Mouse (Mus musculus): ENCODE data around the gene Acaca.
A peak's percentile ranks its signal among the peaks of the same experiment; 100 is the strongest.

Gene Acaca

GRCm38 (mm10) chr11:84128943-84129798 lies at the start of gene Acaca, which contains the start of gene Tada2a:
Gene Acaca (plus strand): TSS chr11:84129672.
Gene Tada2a (minus strand): TSS chr11:84129600.
- peak; percentile 81 to 86 for DNase-seq

- DNase-seq = no peak
Measured at GRCm38 (mm10) chr11:84079887-84080286, 49.6 kb upstream of the Acaca start.

- DNase-seq = no peak
Measured at GRCm38 (mm10) chr11:84080327-84080726, 49.1 kb upstream of the Acaca start.

GRCm38 (mm10) chr11:84081901-84082300 lies 47.6 kb upstream of the Acaca start:
- DNase-seq = no peak

- DNase-seq = no peak
Measured at GRCm38 (mm10) chr11:84090572-84090971, 38.9 kb upstream of the Acaca start.

GRCm38 (mm10) chr11:84095084-84095483 lies 34.4 kb upstream of the Acaca start:
- no peak for DNase-seq

GRCm38 (mm10) chr11:84097251-84097998 lies 32.0 kb upstream of the Acaca start:
- DNase-seq = no peak

GRCm38 (mm10) chr11:84101182-84101581 lies 28.3 kb upstream of the Acaca start:
- no peak for DNase-seq

GRCm38 (mm10) chr11:84104036-84104435 lies 25.4 kb upstream of the Acaca start:
- no peak for DNase-seq

GRCm38 (mm10) chr11:84107137-84107536 lies 22.3 kb upstream of the Acaca start:
- no peak for DNase-seq

GRCm38 (mm10) chr11:84113623-84114022 lies 15.8 kb upstream of the Acaca start:
- DNase-seq = no peak

- DNase-seq = peak in 1 of 2 experiments; percentile 10
Measured at GRCm38 (mm10) chr11:84115646-84116045, 13.8 kb upstream of the Acaca start.

GRCm38 (mm10) chr11:84116221-84116620 lies 13.3 kb upstream of the Acaca start:
- no peak for DNase-seq

- DNase-seq = no peak
Measured at GRCm38 (mm10) chr11:84117431-84117830, 12.0 kb upstream of the Acaca start.

- DNase-seq = no peak
Measured at GRCm38 (mm10) chr11:84121051-84121956, 8.2 kb upstream of the Acaca start.

GRCm38 (mm10) chr11:84127977-84128376 lies 1.5 kb upstream of the Acaca start:
- no peak for DNase-seq

- DNase-seq = no peak
Measured at GRCm38 (mm10) chr11:84129799-84130185, 320 bp downstream of the Acaca start.

GRCm38 (mm10) chr11:84134331-84134860 lies 4.9 kb downstream of the Acaca start:
- DNase-seq = no peak

GRCm38 (mm10) chr11:84136453-84136852 lies 7.0 kb downstream of the Acaca start:
- DNase-seq = no peak

GRCm38 (mm10) chr11:84141752-84142151 lies 12.3 kb downstream of the Acaca start:
- DNase-seq = peak; percentile 27 to 38

GRCm38 (mm10) chr11:84145201-84145798 lies 15.8 kb downstream of the Acaca start:
- no peak for DNase-seq

- DNase-seq = no peak
Measured at GRCm38 (mm10) chr11:84146081-84146480, 16.6 kb downstream of the Acaca start.

Data from cerebellum, postnatal 36 days (tissue).